Mouse (Mus musculus) liver, embryonic 16.5 days (tissue): ENCODE measurements at regions not wholly inside any gene's neighbourhood (a gene's known extent, or its start where the extent isn't known, plus 50 kb on each side); places are given as distances from the start of the nearest gene placed in this dataset.

Experiments
- ATAC-seq: fragments of 200-750 bp; cut with Nextera tagmentation; 2 replicates; pipeline ENCODE4 v1.8.0; 2017; ENCODE audit warnings: low read depth, mild to moderate bottlenecking, moderate number of reproducible peaks, moderate library complexity
- H3K27ac ChIP-seq: fragments of 300-500 bp; sonication (generic); 2 replicates; pipeline ENCODE4 v1.5.1; 2014; ENCODE audit warnings: mild to moderate bottlenecking, low read length
- H3K27me3 ChIP-seq: fragments of 300-500 bp; sonication (generic); 2 replicates; pipeline ENCODE4 v1.6.1; 2014; ENCODE audit warnings: low read depth, low read length, mixed read lengths; ENCODE audit not compliant: control insufficient read depth, insufficient read depth
- H3K36me3 ChIP-seq: fragments of 300-500 bp; sonication (generic); 2 replicates; pipeline ENCODE4 v1.6.1; 2014; ENCODE audit warnings: mild to moderate bottlenecking; ENCODE audit not compliant: control insufficient read depth, insufficient read depth
- H3K4me1 ChIP-seq: fragments of 300-500 bp; sonication (generic); 2 replicates; pipeline ENCODE4 v1.6.1; 2014; ENCODE audit warnings: low read depth, low read length, mixed read lengths; ENCODE audit not compliant: control insufficient read depth
- H3K4me2 ChIP-seq: fragments of 300-500 bp; sonication (generic); 2 replicates; pipeline ENCODE4 v1.6.1; 2014; ENCODE audit warnings: low read depth, low read length, mixed read lengths
- H3K4me3 ChIP-seq: fragments of 300-500 bp; sonication (generic); 2 replicates; pipeline ENCODE4 v1.5.1; 2014; ENCODE audit warnings: low read depth, mild to moderate bottlenecking, low read length
- H3K9ac ChIP-seq: fragments of 300-500 bp; sonication (generic); 2 replicates; pipeline ENCODE4 v1.6.1; 2014; ENCODE audit warnings: low read depth, low read length
- H3K9me3 ChIP-seq: fragments of 300-500 bp; sonication (generic); replicated peaks from 2 replicates; pipeline ENCODE4 v1.6.1; 2016; ENCODE audit warnings: low read length; ENCODE audit not compliant: control insufficient read depth
- WGBS: fragments of 180-500 bp; shearing (Covaris S2); extraction: QIAGEN DNeasy Blood & Tissue Kit; methylation state at CpG from one replicate; pipeline ENCODE4 v1.1.7; 2014; ENCODE audit not compliant: insufficient replicate concordance; 5-methylcytosine and 5-hydroxymethylcytosine counted together

DNA sequence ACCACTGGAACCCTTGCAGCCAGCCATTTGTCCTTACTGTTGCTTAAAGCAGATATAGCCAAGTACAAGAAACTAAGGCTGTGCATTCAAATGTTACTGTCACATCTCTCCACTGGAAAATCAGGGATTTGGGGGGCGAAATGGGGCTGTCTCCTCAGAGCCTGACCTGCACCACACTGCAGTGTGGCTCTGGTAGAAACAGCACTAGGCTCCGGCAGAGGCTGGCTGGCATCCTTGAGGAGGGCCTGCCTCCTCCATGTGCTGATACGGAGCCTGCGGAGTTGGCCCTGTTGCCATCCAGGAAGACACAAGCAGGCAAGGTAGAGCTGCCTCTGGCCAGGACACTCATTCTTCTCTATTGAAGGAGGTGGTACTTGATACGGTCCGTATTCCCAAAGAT lies 50.4 kb upstream of the Zfp637 start:
- Histone ChIP-seq H3K4me3 (no peak overlapping the region), H3K27ac (no peak overlapping the region), H3K4me1 (no peaks in the 10 kb centered on the region), H3K36me3 (no peaks in the 10 kb centered on the region), H3K9me3 (no peaks in the 10 kb centered on the region), H3K27me3 (no peaks in the 10 kb centered on the region), H3K9ac (no peak overlapping the region), H3K4me2 (no peak overlapping the region)
- WGBS = 68% methylated on average over 6 of the region's 6 CpGs
- no peak for ATAC-seq
